Mouse (Mus musculus) gastrocnemius, postnatal 36 days (tissue): ENCODE results near the gene Olfr95. TPM values are rescaled to one million over a fixed set of nuclear protein-coding genes. Genes with fewer than 3 reads are reported as not detected.
"Not testable (repeated sequence)": the region's sequence is repeated elsewhere in the genome, so short reads cannot be mapped to it uniquely, and the experiment has no call there.

Source experiments
- DNase-seq, 2 experiments: peaks; one replicate each; pipeline ENCODE4 v3.0.0; 2022
- intact Hi-C: fragments of 180-260 bp; cut with DNase I; formaldehyde crosslinking; loops from one replicate; pipeline ENCODE4 v1.15.1; 2025
- long read RNA-seq, 2 experiments: library from polyadenylated mRNA; stranded (forward); transcript quantifications; one replicate each; pipeline ENCODE4 v2.0.0; 2021
- total RNA-seq, 2 experiments: library from RNA; stranded (reverse); gene quantifications; 2 replicates each; pipeline ENCODE4 v1.2.3; 2021

The Olfr95 gene
- total RNA-seq = not detected
- long read RNA-seq, experiment 1 = 0 reads
- long read RNA-seq, experiment 2 = 0 reads

- intact Hi-C loops = no loop called here
- no peak for DNase-seq
Measured at GRCm38 (mm10) chr17:37213018-37213417, at the start of gene Olfr95. TSS of gene Olfr95 (minus strand) at chr17:37213118.

DNA sequence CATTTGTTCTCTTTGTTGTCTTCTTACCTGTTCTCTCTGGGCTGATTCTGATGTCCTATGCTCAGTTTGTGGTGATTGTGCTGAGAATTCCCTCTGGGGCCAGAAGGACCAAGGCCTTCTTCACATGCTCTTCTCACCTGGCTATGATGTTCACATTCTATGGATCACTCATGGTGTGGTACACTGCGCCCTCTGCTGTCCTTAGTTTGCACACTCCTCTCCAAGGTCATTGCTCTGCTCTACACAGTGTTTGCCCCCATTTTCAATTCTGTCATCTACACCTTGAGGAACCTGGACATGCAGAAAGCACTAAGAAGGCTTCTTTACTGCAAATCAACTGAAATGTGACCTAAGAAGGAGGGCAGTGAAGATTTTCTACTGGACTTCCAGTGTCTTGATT, 37.6 kb upstream of the Olfr95 start:
- DNase-seq = no peak
- intact Hi-C loops = no loop called here

DNA sequence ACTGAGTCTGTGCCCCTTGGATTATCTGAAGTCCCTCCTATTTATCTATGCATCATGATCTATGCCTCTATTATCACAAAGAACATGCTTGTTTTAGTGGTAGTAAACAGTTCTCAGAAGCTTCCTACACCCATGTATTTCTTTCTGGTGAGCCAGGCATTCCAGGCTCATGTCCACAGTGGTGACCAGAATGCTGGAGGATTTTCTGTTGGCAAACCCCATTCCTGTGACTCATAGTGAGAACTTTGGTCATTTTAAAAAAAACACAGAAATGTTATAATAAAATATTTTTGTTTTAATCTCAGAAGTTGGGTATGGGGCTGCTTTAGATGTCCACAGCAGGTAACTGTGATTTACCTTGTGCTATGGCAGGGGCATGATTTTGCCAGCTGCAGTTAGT, 36.5 kb upstream of the Olfr95 start:
- intact Hi-C loops = no loop called here
- DNase-seq = no peak

DNA sequence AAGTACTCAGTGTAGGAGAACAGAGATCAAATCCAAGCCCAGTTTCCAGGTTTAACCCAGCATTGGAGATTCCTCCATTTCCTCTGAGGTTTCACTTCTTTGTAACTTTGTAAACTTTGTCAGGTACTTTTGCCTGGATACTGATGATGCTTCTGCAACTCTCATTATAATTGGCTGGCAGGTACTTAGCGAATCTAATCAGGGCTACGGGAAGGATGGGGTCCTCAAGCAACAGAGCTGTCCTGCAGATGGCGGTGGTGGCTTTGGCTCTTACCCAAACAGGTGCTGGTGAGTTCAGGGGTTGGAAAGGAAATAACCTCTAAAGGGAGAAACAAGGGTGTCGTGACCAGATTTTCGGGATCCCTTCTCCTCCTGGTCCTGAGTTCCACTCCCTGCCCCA, 33.8 kb upstream of the Olfr95 start:
- no peak for DNase-seq
- intact Hi-C loops = no loop called here

DNA sequence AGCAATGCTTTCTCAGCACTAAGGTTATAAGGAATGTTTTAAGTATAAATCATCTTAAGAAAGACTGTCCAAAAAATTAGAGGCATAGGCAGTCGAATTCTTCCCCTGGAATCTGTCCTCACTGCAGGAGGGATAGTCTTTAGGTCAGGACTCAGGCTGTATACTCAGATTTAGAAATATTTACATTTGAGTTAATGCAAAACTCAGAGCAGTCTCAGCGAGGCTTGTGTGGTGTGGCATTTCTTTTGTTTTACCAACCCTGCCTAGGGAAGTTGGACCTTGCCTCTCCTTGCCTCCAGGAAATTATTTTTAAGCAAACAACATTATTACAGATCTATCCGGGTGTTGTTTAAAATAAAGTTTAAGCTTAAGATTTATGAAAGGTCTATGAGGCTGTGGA, 29.3 kb upstream of the Olfr95 start:
- intact Hi-C loops = no loop called here

DNA sequence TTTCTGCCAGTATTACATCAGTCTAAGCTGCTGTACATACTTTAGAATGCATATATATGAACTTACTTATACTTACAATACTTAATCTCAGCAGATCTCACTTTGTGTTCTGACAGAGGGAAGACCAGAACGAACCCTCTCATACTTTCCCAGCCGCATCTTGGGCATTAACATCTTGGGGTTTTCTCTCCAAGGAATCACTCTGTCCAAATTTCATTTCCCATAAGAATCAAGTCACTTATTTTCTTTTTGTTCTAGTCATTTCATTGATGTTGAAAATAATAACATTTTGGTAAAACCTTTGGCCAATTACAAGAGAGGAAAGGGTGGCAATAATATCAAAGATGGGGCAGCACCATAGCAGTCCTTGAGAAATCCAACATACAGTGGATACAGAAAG, 24.3 kb upstream of the Olfr95 start, which contains the start of gene Olfr97:
TSS of gene Olfr97 (minus strand) at position 101 of the 400 bp plus-strand sequence.
- intact Hi-C loops, DNase-seq: not testable (repeated sequence)

More for the DNA sequence above, 29.3 kb upstream of the Olfr95 start:
- DNase-seq = no peak

DNA sequence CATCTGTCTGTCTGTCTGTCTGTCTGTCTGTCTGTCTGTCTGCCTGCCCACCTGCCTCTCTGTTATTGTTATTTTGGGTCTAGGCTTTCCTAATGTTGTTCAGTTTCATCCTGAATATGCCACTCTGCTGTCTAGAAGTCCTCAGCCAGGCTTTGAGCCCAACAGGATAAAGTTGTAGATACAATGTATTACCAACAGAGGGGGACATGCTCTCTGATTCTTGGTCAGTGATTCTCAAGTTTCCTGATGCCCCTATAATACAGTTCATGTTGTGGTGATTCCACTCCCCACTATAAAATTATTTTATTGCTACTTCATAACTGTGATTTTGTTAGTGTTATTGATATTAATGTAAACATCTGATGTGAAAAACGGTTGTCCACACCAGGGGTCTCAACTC, 9.0 kb upstream of the Olfr95 start:
- DNase-seq = no peak
- intact Hi-C loops = no loop called here

DNA sequence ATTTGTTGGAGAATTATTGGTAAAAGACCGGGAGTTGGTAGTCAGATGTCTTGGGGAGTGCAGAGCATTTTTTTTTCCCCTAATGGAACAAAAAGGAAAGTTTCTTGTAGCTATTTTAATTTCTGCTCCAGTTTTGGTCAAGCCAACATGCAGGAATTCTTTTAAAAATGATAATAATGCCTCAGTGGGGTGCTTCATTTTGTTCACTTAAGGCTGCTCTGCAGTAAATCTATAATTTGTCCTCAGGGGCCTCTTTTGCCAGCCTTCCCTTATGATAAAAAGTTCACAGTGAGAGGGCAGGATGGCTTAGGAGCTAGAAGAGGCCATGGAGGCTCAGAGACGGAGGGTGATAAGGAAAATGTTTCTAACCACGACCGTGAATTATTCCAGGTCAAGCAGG, 6.9 kb upstream of the Olfr95 start, which contains the start of gene Olfr96:
TSS of gene Olfr96 (plus strand) at position 301 of the 400 bp plus-strand sequence.
- no peak for DNase-seq
- intact Hi-C loops = no loop called here

GRCm38 (mm10) chr17:37218486-37218885, 5.6 kb upstream of the Olfr95 start:
- DNase-seq = peak in 1 of 2 experiments; percentile 31

GRCm38 (mm10) chr17:37210884-37211768, 1.8 kb downstream of the Olfr95 start:
- intact Hi-C loops = no loop called here
- no peak for DNase-seq

More at GRCm38 (mm10) chr17:37218486-37218885, 5.6 kb upstream of the Olfr95 start:
- intact Hi-C loops = no loop called here

DNA sequence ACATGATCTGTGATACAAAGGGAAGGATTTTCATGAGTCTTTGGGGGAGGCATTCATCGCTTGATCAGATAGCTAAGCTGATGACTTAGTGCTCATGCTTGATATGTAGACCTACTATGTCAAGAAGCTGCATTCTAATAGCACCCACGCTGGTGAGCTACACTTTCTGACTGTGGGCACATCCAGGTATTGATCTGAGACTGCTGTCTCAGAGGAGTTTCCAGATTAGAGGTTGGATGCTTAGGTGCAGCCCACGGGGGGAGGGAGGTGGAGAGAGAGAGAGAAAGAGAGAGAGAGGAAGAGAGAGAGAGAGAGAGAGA, 9.0 kb downstream of the Olfr95 start:
- intact Hi-C loops = loop anchor here (1.0 kb wide), 1 partner anchor 121 kb away; no protein-coding TSS in a partner anchor
- DNase-seq = no peak

DNA sequence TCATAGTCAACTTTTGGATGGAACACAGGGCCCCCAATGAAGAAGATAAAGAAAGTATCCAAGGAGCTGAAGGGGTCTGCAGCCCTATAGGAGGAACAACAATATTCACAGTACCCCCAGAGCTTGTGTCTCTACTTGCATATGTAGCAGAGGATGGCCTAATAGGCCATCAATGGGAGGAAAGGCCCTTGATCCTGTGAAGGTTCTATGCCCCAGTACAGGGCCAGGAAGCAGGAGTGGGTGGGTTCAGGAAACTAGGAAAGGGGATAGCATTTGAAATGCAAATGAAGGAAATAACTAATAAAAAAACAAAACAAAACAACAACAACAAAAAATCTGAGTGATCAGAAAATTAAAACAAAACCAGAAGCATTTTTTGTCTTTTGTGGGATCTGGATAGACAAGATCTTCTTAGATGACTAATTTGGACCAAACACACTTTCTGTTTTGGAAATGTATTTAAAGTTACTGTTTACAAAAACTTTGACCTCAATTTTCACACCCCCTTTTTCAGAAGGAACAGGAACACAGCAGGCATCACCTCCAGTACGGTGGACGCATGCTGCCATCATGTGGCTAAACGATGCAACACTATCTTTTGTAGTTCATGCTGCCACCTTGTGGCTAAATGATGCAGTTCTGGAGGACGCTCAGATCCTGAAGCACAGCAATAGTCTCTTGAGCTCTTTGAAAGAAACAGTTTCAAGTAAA, 9.6 kb downstream of the Olfr95 start:
- intact Hi-C loops = no loop called here
- peak; percentile 52 to 60 for DNase-seq

GRCm38 (mm10) chr17:37200894-37201293, 12.0 kb downstream of the Olfr95 start, which contains the start of gene Olfr94:
TSS of gene Olfr94 (minus strand) at chr17:37200994.
- intact Hi-C loops = no loop called here
- no peak for DNase-seq

- no peak for DNase-seq
- intact Hi-C loops = no loop called here
Measured at GRCm38 (mm10) chr17:37196845-37197724, 15.8 kb downstream of the Olfr95 start.

GRCm38 (mm10) chr17:37194782-37195181, 18.1 kb downstream of the Olfr95 start:
- no peak for DNase-seq
- intact Hi-C loops = no loop called here

DNA sequence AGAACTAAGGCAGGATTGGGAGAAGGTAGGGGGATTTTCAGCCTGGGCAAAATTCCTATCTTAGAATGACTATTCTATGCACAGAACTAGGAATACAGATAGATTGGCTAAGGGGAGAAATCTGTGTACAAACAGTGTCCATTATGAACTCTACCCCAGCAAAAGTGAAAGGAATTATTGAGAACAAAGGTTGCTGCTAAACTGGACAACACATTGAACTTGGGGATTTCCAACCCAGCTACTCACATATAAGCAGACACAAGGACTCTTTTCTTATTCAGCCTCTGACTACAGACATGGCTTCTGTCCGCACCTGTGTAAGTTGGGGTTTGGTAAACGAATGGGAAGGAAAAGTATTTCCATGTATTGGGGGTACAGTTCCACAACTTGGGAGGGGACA, 19.3 kb downstream of the Olfr95 start, which contains the start of gene Ubd:
TSS of gene Ubd (plus strand) at position 237 of the 400 bp plus-strand sequence.
- DNase-seq = no peak
- intact Hi-C loops = no loop called here

DNA sequence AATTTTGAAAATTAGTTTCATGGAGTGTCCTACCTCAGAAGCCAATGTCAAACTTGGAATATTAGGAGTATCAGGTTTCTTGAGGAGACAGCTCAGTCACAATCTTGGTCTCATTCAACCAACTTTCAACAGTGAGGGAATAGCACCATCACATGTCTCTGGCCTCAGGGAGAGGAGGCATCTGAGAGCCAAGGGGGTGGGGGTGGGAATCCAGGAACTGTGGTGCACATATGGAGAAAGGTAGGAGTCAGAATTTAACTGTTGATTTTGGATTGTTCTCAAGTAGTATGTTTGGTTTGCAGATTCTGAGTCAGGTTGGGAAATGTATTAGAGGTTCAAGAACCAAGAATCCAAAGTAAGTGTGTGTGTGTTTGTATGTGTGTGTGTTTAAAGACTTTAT, 19.9 kb downstream of the Olfr95 start:
- intact Hi-C loops = no loop called here

GRCm38 (mm10) chr17:37190711-37191110, 22.2 kb downstream of the Olfr95 start:
- intact Hi-C loops = no loop called here

More for the DNA sequence above, 19.9 kb downstream of the Olfr95 start:
- DNase-seq = no peak

DNA sequence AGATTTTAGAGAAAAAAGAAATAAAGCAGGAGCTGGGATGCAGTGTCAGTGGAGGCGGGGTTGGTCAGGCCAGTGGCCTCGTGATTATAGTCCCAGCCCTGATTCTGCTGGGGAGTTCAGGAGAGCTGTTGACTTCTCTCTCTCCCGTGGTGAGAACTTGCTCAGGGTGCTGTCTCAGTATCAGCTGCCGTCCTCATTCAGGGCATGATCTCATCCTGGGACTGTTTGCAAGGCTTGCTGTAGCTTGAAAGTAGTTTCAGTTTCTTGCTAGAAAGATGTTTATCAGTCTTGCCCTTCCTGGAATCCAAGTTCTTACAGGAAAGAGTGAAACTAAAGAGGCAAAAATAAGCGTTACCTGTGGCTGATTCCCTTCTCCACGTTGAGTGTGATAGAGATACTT, 27.4 kb downstream of the Olfr95 start:
- intact Hi-C loops = no loop called here
- no peak for DNase-seq

More at GRCm38 (mm10) chr17:37190711-37191110, 22.2 kb downstream of the Olfr95 start:
- no peak for DNase-seq

DNA sequence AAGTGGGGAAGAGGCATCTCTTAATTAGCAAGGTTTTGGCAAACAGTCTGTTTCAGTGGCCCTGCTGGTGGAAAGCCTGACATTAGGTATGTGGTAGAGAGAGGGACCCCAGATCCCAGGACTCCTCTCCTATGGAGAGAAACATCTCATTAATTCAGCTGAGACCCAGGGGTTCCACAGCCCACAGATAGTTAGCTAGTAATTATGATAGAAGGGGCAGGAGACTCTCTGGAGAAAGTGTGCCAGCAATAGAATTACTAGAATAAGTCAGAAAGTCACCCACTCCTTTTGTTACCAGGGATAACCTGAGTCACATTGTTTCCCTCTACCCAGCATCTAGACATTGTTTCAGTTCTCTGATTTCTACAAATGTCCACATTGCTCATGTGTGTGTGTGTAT, 51.5 kb downstream of the Olfr95 start, which contains the start of gene Olfr93:
TSS of gene Olfr93 (minus strand) at position 101 of the 400 bp plus-strand sequence.
- DNase-seq = no peak
- intact Hi-C loops = no loop called here
